Mouse (Mus musculus): ENCODE measurements at regions not wholly inside any gene's neighbourhood (a gene's known extent, or its start where the extent isn't known, plus 50 kb on each side); places are given as distances from the start of the nearest gene placed in this dataset.

DNA sequence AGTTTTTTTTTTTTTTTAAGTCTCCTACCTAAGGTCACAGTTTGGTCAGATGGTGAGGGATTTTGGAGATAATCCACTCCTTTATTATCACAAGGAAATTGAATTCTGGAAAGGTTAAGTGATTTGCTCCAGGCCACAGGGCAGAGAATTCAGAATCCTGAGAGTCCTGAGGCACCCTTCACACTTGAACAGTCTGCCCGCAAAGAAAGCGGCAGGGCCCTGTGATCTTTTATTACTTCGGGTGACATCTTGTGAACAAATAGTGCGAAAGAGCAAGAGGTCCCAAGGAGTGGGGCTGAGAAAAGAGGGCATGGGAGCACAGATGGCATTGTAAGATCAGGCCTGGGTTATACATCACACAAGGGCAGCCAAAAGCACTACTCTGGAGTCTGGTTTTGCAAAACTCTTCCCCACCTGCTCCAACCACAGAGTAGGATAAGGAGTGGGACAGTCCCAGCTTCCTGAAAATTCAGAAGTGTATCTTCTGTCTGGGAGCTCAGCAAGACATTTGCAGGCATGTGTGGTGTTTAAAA lies 150.5 kb upstream of the Wdr11 start:
- DNase-seq (ENCODE audit: low read depth) = no peak

DNA sequence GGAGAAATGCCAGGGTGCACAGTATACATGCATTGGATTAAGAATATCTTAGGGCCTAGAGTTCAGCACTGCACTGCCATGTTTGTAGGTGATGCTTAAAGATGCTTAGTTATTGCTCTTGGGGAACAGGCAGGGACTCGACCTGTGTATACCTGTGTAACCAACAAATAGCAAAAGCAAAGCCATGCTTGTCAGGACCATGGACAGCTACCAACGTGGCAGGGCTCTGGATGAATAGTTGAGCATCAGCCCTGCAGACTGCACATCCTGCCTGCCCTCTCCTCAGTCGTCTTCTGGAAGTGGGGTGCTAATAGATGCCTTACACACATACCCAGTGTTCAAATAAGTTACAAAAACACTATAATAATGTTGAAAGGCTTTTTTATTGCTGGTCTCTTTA lies 122.2 kb upstream of the Wdr11 start:
- peak; percentile 76 for DNase-seq (ENCODE audit: low read depth)

DNA sequence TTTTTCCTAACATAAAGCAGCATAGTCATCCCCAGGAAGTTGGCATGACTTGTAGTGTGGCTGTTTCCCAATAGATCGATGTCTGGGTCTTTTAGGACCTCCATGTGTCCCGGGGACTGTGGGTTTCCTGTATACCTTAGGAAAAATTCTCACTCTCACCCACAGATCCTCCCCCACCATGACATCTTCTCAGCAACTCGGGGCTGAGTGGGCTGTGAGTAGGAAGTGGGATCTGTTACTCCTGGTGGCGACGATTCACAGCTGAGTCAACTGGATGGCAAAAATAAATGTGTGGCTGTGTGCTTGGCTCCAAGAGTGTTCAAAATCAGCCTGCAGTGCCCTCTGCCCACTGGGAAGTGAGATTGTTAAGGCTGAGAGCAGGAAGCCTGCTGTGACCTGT lies 107.9 kb upstream of the Wdr11 start:
- no peak for DNase-seq (ENCODE audit: low read depth)

DNA sequence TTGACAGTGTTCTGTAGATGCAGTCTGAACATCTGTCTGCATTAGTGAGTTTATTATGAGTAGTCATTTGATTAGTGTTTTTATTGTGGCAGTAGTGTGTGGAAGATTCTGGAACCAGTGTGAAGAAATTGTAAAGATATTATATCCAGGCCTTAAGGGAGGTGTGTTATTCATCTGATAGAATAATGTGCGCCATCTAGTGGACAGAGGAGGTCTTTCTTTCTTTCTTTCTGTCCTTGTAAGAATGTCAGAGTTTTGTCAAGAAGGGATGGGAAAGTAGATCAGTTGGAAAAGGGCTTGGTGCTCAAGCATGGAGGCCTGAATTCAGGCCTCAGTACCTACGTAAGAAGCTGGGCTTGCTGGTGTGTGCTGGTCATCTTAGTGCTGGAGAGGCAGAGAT lies 84.8 kb upstream of the Wdr11 start:
- DNase-seq (ENCODE audit: low read depth) = peak; percentile 78

DNA sequence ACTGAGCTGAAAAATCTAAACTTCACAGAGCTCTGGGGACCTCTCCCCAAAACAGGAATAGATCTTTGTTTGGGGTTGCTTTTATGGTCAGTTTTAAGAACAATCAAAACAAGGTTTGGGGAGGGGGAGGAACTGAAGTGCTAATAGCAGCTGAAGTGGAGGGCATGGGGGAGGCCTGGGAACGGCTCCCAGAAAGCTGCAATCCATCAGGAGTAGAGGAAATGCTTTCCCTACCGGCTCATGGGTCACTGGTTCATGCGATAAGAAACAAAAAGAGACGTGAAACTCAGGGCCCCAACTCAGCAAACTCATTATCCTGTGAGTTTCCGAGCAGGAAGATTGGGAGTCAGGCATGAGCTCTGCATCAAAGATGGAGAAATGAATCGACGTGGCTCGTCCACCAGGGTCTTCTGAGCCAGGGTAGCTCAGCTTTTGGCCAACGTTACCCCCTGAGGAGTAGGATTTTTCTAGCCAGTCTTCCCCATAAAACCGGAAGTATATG lies 82.0 kb upstream of the Wdr11 start:
- DNase-seq (ENCODE audit: low read depth) = no peak

DNA sequence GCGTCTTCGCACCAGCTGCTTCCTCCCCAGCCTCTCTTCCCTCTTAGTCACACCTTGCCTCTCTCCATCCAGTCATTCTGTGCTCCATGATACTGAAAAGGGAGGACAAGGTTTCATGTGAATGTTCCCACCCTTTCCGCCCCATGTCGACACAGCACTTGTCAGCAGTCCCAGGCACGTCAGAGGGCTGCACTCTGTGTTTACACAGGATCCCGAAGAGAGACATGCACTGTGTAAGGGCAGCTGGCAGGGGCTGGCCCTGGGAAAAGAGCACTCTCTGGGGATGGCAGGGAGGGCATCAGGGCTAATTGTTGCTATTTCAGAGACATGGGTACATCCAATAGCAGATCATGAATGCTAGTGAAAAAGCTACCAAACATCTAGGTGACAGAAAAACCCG lies 77.0 kb upstream of the Wdr11 start:
- DNase-seq (ENCODE audit: low read depth) = no peak

- DNase-seq (ENCODE audit: low read depth) = no peak
Measured at GRCm38 (mm10) chr7:129524369-129524915, 67.2 kb upstream of the Wdr11 start.

GRCm38 (mm10) chr7:129525985-129526384 lies 65.7 kb upstream of the Wdr11 start:
- no peak for DNase-seq (ENCODE audit: low read depth)

GRCm38 (mm10) chr7:129528263-129528662 lies 63.4 kb upstream of the Wdr11 start:
- DNase-seq (ENCODE audit: low read depth) = no peak

- no peak for DNase-seq (ENCODE audit: low read depth)
Measured at GRCm38 (mm10) chr7:129533366-129533905, 58.2 kb upstream of the Wdr11 start.

Measured in NIH3T3 (cell line).